Mouse (Mus musculus) urinary bladder, postnatal 10 days (tissue): ENCODE results near the gene Hsd17b12.

Source experiments
- DNase-seq: peaks from one replicate; pipeline ENCODE4 v3.0.0; 2022; ENCODE audit warnings: low spot score

Hsd17b12 gene

DNA sequence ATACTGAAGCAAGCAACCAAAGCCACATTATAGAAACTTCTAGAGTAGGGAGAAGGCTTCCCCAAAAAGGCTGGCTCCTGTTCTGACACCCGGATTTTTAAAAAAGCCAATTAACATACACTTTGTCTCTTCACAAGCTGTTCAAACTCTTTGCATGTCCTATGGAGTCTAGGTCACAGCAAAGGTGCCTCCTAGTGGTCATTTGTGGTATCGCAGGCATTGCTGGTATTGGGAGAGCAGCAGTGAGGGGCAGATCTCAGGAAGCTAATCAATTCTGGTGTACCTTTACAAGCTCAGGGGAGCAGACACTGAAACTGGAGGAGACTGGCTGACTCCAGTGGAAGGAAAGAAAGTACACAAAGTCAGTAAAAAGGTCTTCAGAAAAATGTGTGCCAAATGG, 155.4 kb downstream of the Hsd17b12 start:
- DNase-seq: peak; percentile 61

- no peak for DNase-seq
These were observed 155.8 kb downstream of the Hsd17b12 start for GRCm38 (mm10) chr2:94001918-94002317.

DNA sequence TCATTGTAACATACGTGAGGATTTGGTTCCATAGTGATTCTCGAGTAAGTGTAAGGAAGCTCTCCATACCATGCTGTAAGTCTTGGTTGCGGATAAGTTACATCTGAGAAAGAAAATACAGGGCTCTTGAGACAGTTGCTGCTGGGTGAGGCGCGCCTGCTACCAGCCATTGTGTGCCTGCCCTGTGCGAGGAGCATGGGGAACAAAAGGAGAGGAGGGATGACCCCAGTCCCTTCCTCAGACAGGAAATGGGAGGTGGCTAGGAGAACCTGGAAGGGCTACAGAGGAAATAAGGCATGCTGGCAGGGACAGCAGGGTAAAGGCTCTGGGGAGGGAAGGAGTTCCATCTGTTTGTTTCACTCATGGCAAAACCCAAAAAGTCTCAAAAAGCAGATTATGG, 156.4 kb downstream of the Hsd17b12 start:
- no peak for DNase-seq

- no peak for DNase-seq
These were observed 161.5 kb downstream of the Hsd17b12 start, which contains the start of gene Gm27027 for GRCm38 (mm10) chr2:93996254-93996653. Gene Gm27027 (minus strand): TSS chr2:93996354.

- DNase-seq: no peak
These were observed 165.0 kb downstream of the Hsd17b12 start for GRCm38 (mm10) chr2:93992810-93993209.

- DNase-seq: no peak
These were observed 165.5 kb downstream of the Hsd17b12 start for GRCm38 (mm10) chr2:93992259-93992658.

DNA sequence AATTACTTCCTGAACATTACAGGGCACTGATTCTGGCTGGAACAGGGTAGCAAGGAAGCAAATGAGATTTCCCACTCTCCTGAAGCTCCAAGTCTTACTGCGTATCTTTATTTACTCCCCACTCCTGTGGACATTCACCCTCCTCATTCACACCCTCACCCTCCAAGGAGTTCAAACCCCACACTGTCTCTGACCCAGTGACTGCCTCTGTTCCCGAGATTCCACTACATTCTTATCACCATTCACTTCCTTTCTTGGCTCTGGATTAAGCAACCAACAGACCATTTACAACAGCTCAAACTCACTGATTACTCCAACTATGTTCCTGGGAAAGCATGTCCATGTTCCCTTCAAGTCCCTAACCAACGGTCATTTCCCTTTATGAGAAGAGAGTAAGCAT, 166.4 kb downstream of the Hsd17b12 start:
- DNase-seq: no peak

DNA sequence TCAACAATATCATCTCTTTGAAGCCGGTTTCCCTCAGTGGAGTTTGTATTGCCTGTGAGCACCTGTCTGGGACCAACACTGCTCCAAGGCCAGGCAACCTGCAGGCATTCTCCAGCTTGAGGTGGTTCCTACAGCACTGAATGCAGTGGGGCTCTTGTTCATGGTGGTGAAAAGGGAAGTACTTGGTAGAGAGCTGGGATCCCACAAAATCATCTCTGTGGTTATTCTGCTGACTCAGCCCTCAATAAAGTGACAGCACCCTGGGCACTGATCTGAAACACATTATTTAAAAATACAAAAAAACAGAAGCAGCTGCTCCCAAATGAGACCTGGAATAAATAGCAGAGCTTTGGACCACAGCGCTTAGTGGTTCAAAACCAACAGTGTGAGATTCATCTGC, 169.3 kb downstream of the Hsd17b12 start:
- DNase-seq: no peak
